Mouse (Mus musculus): ENCODE data around the gene Fbxw4. TPM values are rescaled to one million over a fixed set of nuclear protein-coding genes. Genes with fewer than 3 reads are reported as not detected.

Gene Fbxw4
- polyA plus RNA-seq, 1 experiment = 53.4 TPM

DNA sequence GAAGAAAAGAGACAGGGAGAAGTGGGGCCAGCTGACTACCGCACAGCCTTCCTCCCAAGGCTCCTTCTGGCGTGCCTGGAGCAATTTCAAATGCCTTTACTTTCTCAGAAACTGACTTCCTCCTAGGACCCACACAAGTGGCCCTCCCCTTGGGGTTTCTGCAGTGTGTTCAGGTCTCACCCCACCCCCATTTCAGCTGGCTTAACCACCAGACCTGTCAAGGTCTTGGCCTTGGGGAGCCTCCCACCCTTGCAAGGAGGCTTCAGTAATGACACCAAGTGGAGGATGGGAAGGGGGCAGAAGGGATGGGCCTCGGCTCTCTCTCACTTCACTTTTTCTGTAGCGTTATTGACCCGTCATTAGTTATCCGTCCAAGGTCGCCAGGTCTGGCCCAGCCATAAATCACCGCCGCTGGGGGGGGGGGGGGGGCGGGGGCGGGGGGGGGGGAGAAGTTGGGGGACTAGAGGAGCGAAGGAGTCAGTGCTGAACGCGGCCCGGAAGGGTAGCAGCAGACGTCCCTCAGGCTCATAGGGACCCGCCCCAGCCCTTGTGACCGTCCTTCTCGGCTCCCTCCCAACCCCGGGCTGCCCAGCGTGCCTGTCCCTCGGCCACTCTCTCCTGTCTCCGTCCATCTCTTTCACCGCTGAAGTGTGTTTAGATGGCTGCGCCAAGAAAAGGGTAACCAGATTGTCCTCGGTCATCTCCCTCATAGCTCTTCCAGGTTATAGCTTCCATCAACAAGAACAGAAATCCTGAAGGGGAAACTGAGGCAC, 115.8 kb downstream of the Fbxw4 start:
- DNase-seq (ENCODE audit: extremely low spot score in 1 of 2, low spot score in 1 of 2) = no peak

- DNase-seq (ENCODE audit: extremely low spot score in 1 of 2, low spot score in 1 of 2) = no peak
These were observed 118.1 kb downstream of the Fbxw4 start for GRCm38 (mm10) chr19:45542061-45542460.

DNA sequence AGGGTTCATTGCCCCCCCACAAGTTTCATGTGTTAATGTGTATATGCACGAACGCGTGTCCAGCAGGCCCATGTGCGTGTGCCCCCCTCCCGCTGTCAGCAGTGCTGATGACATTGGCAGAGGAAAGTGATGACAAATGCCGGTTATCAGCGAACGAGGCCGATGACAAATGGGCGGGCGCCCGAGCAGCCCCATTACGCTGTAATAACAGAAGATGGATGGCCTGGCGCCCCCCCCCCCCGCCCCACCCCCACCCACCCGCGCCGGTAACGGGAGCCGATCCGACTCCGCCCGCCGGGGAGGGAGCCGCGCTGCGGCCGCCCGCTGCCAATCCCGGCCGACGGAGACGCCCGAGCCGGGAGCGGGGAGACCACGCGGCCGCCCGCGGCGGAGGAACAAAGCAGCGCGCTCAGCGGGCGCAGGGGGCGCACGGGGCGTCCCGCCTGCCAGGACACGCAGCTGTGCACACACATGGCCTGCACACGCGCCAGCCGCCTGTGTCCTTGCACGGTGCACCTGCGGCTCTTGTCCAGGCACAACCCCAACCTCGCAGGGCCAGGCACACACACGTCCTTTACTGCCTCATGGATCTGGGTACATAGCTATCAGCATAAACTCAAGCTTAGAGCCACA, 118.6 kb downstream of the Fbxw4 start:
- DNase-seq (ENCODE audit: extremely low spot score in 1 of 2, low spot score in 1 of 2) = peak in 1 of 2 experiments; percentile 48

DNA sequence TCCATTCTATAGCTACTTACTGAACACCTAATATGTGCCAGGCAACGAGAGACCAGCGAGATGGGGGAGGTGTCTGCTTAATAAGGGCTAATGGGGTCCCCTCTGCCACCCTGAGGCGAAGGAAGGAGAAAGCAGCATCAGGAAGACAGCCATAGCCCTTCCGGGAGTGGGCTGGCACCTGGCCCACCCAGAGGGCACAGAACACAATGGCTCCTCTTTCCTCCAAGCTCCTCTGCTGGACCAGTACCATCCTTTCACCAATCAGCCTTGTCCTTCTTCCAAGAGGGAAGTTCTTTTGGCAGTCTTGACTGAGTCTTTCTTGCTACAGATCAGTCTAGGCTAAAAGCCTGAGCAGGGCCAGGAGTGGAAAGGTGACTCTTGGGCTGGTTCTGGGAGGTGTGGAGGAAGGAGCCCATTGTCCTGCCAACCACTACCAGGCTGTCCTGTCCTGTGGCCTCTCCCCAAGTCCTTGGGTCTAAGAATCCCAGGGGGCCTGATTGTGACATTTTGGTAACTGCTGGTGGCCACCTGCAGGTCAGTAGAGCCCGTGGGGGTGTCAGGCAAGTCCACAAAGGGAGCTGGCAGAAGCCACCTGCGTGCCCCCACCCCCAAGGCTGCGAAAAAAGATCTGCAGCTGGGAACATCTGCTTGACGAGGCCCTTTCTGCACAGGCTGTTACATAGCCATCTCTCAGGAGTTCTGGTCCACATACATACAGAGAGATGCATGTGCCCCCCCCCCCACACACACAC, 119.3 kb downstream of the Fbxw4 start:
- no peak for DNase-seq (ENCODE audit: extremely low spot score in 1 of 2, low spot score in 1 of 2)

DNA sequence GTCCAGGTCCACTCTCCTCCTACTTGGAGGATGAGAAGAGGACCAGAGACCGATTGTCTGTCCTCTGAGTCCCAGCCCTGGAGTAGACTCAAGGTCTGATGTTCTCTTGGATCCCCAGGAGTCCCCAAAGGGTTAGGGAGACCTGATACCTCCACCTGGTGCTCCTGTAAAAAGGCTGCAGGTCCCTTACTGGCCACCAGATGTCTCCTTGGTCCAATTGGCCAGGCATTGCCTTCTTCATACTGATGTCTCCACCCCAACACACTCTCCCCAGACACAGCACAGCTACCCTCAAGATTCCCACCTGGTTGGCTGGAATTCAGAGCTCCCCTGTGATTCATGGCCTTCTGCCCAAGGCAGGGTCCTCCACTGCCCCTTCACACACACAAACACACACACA, 122.6 kb downstream of the Fbxw4 start:
- DNase-seq (ENCODE audit: extremely low spot score in 1 of 2, low spot score in 1 of 2) = peak in 1 of 2 experiments; percentile 61

GRCm38 (mm10) chr19:45535929-45536328, 124.2 kb downstream of the Fbxw4 start:
- no peak for DNase-seq (ENCODE audit: extremely low spot score in 1 of 2, low spot score in 1 of 2)

GRCm38 (mm10) chr19:45535214-45535735, 124.8 kb downstream of the Fbxw4 start:
- no peak for DNase-seq (ENCODE audit: extremely low spot score in 1 of 2, low spot score in 1 of 2)

- DNase-seq (ENCODE audit: extremely low spot score in 1 of 2, low spot score in 1 of 2) = no peak
These were observed 126.5 kb downstream of the Fbxw4 start for GRCm38 (mm10) chr19:45533617-45534016.

- no peak for DNase-seq (ENCODE audit: extremely low spot score in 1 of 2, low spot score in 1 of 2)
These were observed 128.6 kb downstream of the Fbxw4 start for GRCm38 (mm10) chr19:45531554-45531953.

- DNase-seq (ENCODE audit: extremely low spot score in 1 of 2, low spot score in 1 of 2) = no peak
These were observed 129.7 kb downstream of the Fbxw4 start for GRCm38 (mm10) chr19:45530200-45530995.

DNA sequence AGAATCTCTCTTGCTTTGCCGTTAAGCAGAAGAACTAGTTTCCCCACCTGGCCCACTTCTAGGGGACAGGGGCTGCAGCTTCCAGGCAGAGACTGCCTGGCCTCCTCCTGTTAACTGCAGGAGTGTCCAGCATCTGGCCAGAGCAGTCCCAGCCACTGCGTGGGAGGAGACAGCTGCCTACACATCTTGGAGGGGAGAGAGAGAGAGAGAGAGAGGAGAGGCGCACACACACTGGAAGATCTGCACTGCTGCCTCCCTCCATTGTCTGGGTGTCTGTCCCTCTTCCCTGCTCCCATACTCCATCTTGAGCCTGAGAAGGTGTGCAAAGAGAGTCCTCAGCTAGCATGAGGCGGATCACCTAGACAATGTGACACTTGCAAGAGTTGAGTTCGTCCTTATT, 130.8 kb downstream of the Fbxw4 start:
- no peak for DNase-seq (ENCODE audit: extremely low spot score in 1 of 2, low spot score in 1 of 2)

Other genes starting within 250 kb of the Fbxw4 start
- 8.9 and 10.7 TPM in 2 replicates for gene Poll, start 99.8 kb downstream of the Fbxw4 start, polyA plus RNA-seq (2012; rRNA removed)
- 51.8 and 52.6 TPM in 2 replicates for gene Gm17018, start 99.7 kb downstream of the Fbxw4 start, polyA plus RNA-seq (2012; rRNA removed)
- gene Fgf8, start 82.6 kb upstream of the Fbxw4 start, polyA plus RNA-seq (2012; rRNA removed) = not detected in 2 replicates
- gene Npm3, start 89.3 kb upstream of the Fbxw4 start, polyA plus RNA-seq (2012; rRNA removed) = 16.3 and 17.5 TPM in 2 replicates
- 140 and 147 TPM in 2 replicates for gene Mgea5, start 123.5 kb upstream of the Fbxw4 start, polyA plus RNA-seq (2012; rRNA removed)
- 141 and 182 TPM in 2 replicates for gene Kcnip2, start 155.7 kb upstream of the Fbxw4 start, polyA plus RNA-seq (2012; rRNA removed)

Data from frontal cortex, adult 2 months (tissue).